Mouse (Mus musculus): ENCODE measurements around the gene Slc17a9. TPM values are rescaled to one million over a fixed set of nuclear protein-coding genes. Genes with fewer than 3 reads are reported as not detected.
"Not testable (repeated sequence)": the region's sequence is repeated elsewhere in the genome, so short reads cannot be mapped to it uniquely, and the experiment has no call there.

Slc17a9 gene
- total RNA-seq, 2 experiments from 2014 or later: 0.73 to 0.93 TPM

GRCm38 (mm10) chr2:180710276-180711155 is 14.5 kb upstream of the Slc17a9 start:
- DNase-seq (ENCODE audit: low spot score in 2 of 2): no peak

- DNase-seq (ENCODE audit: low spot score in 2 of 2): no peak
These were observed 13.5 kb upstream of the Slc17a9 start for GRCm38 (mm10) chr2:180711527-180711926.

DNA sequence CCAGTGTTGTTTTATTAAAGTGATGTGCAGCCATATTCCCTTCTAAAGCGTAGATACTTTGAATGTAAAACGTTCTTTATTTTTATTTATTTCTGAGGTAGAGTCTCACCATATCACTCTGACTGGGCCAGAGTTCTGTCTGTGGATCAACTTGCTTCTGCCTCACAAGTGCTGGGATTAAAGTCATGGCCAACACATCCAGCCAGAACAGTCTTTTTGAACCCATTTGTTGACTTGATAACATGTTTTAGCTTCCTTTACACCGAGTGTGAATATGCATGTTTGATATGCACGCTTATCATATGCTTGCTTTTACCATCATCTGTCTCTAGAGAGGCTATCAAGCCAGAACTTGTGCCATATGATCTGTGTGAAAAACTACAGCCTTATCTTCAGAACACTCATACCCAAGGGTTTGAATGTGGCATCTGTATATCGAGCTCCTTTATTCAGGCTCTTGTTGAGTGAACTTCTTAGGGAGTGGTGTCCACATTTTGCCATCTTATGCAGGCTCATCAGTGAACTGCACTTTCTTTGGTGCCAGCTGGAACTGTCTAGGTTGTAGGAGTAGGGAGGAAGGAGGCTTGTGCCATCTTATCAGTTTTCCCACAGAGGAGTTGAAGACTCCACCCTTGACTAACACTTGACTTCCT is 12.9 kb upstream of the Slc17a9 start:
- no peak for DNase-seq (ENCODE audit: low spot score in 2 of 2)

DNA sequence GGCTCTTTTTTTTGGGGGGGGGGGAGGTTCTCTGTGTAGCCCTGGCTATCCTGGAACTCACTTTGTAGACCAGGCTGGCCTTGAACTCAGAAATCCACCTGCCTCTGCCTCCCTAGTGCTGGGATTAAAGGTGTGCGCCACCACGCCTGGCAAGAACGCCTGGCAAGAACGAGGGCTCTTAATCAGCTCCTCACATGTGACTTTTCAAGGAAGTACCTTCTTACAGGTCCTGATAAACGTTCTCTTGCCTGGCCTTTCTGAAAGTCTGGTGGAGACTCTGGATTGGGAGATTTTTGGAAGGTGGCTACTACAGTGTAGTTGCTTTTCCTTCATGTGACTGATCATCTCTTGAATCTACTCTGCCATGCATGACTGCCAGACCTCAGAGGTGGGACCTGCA is 2.3 kb upstream of the Slc17a9 start:
- not testable (repeated sequence) for DNase-seq (ENCODE audit: low spot score in 2 of 2)

DNA sequence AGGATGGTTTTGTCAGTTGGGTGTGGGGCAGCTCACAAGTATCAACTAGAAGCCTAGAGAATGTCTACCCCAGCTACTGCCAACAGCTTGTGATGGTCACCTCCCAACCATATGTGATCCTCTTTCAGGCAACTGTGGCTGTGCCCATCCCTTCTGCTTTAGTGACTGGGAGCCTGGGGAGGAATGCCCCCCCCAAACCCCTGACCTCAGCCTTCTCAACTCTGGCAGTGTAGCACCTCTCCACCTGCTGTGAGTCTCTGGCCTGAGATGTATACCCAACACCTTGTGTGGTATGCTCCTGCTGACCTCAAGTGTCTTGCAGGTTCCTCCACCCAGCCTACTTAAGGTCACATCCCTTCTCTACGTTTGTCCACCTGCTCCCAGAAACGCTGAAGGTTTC is 1.2 kb upstream of the Slc17a9 start:
- no peak for DNase-seq (ENCODE audit: low spot score in 2 of 2)

GRCm38 (mm10) chr2:180725414-180725778 is 333 bp downstream of the Slc17a9 start:
- no peak for DNase-seq (ENCODE audit: low spot score in 2 of 2)

DNA sequence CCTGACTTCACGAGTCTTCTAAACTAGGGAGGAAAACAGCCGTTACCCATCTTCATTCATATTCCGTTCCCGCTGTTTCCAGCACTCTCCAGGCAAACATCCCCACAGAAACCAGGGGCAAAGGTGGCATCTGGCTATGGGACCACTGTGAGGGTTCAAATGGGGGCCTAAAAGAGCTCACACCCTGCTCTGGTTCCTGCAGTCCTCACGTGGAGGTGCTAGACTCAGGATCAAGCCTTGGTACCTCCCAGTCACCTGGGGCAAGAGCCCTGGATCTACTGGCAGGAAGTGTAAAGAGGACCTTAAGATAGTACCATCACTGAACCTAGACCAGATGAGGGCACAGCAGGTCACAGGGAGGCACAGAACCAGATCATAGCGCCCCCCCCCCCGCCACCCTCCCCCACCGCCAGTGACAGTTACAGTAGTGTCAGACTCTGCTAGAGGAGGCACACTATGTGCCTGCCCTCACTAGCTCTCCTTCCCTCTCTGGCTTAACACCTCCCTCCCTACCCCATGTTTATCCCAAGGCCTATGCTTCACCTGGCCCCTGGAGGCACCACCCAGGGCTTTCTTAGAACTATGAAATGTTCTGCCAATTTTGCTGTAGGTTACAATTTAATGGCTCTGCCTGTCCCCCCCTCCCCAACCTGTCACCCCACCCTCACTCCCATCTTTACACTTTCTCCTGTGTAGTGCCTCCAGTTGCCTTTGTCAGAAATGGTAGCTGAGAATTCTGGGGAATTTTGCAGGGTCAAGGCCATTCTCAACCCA is 980 bp downstream of the Slc17a9 start:
- DNase-seq (ENCODE audit: low spot score in 2 of 2): no peak

GRCm38 (mm10) chr2:180726658-180727442 is 1.8 kb downstream of the Slc17a9 start:
- DNase-seq (ENCODE audit: low spot score in 2 of 2): no peak

DNA sequence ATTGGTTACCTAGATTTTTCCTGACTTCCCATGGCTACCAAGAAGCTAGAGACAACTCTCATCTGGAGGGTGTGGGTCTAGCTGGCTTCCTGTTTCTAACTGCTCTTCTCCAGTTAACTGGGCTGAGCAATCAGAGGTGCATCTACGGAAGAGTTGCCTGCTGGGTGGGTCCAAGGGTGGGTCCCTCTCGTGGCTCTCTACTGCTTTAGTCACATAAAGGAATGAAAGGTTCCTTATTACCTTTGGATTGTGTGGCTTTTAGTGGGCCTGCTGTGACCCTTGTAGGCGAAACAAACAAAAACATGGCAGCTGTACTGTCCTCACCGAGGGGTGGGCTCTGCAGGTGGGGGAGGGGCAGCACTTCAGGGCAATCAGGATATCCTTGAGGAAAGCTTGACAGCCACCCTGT is 2.6 kb downstream of the Slc17a9 start:
- no peak for DNase-seq (ENCODE audit: low spot score in 2 of 2)

GRCm38 (mm10) chr2:180731036-180731435 is 6.0 kb downstream of the Slc17a9 start:
- DNase-seq (ENCODE audit: low spot score in 2 of 2): no peak

- no peak for DNase-seq (ENCODE audit: low spot score in 2 of 2)
These were observed 6.9 kb downstream of the Slc17a9 start for GRCm38 (mm10) chr2:180731984-180732383.

- no peak for DNase-seq (ENCODE audit: low spot score in 2 of 2)
These were observed 10.2 kb downstream of the Slc17a9 start for GRCm38 (mm10) chr2:180735232-180735631.

- DNase-seq (ENCODE audit: low spot score in 2 of 2): no peak
These were observed 12.9 kb downstream of the Slc17a9 start for GRCm38 (mm10) chr2:180737984-180738383.

DNA sequence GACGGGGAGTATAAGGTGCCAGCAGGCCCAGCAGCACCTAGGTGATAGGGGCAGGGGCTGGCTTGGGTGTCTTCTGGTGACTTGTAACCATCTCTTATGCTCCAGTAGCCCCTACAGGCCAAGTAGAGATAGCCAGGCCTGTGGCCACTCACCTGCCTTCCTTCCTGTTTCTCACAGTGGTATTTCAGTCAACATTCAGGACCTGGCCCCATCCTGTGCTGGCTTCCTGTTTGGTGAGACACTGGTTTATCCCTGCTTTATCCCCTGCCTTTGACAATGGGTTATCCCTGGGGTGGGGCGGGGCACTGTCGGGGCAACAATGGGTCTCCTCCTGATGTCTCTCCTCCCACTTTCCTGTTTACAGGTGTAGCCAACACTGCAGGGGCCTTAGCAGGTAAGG is 15.3 kb downstream of the Slc17a9 start:
- DNase-seq (ENCODE audit: low spot score in 2 of 2): no peak

DNA sequence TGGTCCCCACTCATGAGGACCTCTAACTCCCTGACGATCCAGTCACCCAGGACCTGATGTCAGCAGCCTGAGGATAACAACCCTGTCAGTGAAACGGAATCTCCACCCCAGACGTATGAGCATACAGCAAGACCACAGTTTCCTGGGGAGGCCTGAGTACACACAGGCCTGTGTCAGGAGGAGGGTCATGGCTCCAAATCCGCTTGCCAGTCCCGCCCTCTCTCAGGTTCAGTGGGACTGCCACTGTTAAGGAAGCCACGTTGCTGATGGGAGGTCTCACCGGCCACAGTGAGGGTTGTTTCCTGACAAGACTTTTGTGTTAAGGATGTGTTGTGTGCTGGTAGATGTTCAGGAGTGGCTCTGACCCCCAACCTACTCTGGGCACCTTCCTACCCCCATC is 16.4 kb downstream of the Slc17a9 start:
- no peak for DNase-seq (ENCODE audit: low spot score in 2 of 2)

GRCm38 (mm10) chr2:180742820-180743219 is 17.8 kb downstream of the Slc17a9 start:
- DNase-seq (ENCODE audit: low spot score in 2 of 2): no peak

- no peak for DNase-seq (ENCODE audit: low spot score in 2 of 2)
These were observed 18.3 kb downstream of the Slc17a9 start for GRCm38 (mm10) chr2:180743321-180743720.

GRCm38 (mm10) chr2:180745248-180745927 is 20.3 kb downstream of the Slc17a9 start:
- DNase-seq (ENCODE audit: low spot score in 2 of 2): peak; percentile 73 to 84

DNA sequence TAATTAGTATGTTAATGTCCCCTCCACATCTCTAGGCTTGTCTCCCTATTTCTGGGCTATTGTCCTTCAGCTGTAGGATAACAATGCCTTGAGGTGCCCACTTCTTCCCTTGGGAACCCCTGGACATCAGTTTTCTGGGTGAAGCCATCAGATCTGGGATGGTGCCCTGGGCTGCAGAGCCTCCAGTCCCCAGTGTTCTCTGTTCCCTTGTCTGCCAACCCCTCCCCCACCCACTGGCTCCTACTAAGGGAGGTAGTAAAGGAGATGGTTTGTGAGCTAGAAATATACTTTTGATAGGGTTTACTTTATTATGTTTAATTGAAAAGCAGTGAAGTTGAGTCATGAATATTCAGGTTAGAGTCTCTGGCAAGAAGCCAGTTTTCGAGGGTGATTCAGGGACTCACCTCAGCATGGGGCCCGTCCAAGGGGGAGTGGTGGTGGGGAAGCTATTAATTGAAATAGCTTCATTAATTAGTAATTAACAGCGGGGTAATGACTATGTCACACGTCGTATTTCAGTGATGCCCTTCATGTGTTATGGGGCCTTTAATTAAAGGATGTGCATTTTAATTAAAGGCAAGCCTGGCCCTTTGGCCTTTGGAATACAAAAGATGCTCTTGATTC is 21.6 kb downstream of the Slc17a9 start:
- DNase-seq (ENCODE audit: low spot score in 2 of 2): no peak

DNA sequence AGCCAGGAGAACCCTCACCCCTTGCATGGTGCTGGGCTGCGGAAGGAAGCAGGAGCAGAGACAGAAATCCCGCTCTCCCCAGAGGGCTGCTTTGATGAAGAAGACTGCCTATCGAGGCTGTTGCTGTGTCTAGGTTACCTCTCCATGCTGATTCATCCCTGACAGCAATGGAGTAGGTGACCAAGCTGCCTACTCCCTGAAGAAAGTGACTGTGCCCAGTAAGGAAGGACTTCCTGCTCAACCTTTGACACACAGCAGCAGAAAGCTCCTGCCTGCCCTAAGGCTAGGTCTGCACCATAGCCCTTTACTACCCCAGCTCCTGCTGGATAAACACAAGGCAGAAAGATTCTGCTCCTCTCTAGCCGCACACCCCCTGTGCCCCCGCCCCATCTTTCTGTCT is 23.8 kb downstream of the Slc17a9 start:
- no peak for DNase-seq (ENCODE audit: low spot score in 2 of 2)

Data from gastrocnemius, postnatal 4 days (tissue).